Mouse (Mus musculus): ENCODE measurements around the gene Pygo1. TPM values are rescaled to one million over a fixed set of nuclear protein-coding genes. Genes with fewer than 3 reads are reported as not detected.
A peak's percentile ranks its signal among the peaks of the same experiment; 100 is the strongest.

Gene Pygo1
- polyA plus RNA-seq, 1 experiment, result 0.24 TPM

GRCm38 (mm10) chr9:72925935-72926258, 452 bp downstream of the Pygo1 start:
- 6% methylated on average over 20 of the region's 20 CpGs for WGBS
- DNase-seq (ENCODE audit: low read depth, low spot score), result no peak

DNA sequence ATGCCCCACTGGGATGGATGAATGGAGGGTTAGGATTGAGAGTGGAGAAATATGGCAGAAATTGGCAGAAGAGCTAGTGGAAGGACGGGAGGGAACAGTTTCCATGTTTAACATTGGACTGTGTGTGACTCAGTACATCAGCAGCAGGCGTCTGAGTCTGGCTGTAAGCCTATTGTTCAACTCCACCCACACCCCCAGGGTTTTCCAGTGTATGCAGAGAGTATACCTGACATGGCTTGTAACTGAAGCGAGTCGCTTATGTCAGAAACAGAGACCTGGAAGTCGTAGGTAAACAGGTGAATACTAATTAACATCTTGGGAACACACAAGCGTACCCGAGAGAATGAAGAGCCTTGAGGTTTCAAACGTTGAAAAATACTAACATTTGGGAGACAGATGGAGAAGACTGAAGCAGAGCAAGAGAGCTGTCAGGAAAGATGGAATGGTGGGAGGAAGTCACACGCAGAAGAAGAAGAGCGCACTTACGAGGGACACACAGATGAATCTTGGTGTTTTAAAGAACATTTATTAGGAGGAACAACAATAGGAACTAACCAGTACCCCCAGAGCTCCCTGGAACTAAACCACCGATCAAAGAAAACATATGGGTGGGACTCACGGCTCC, 5.8 kb downstream of the Pygo1 start:
- 75% methylated on average over 13 of the region's 13 CpGs for WGBS
- DNase-seq (ENCODE audit: low read depth, low spot score), result no peak

- DNase-seq (ENCODE audit: low read depth, low spot score), result no peak
- WGBS, result 93% methylated on average over 4 of the region's 4 CpGs
Observed at GRCm38 (mm10) chr9:72935309-72935708, 9.9 kb downstream of the Pygo1 start.

DNA sequence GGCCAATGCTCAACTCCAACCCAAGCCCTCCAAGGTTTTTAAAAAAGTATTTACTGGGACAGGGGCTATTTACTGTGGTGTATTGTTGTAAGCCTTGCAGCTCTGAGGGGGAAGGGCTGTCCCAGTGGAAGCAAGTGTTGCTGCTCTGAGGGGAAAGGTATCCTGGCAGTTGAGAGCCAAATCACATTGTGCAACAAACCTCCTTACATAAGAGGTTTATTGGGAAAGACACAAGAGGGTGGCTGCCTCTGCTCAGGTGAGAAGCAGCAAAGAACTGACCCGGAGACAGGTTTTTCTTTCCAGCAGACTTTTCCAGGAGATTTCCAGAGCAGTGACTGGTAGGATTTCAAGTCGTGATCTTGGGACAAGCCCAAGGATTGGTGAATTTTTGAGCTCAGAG, 10.9 kb downstream of the Pygo1 start:
- DNase-seq (ENCODE audit: low read depth, low spot score), result no peak
- 71% methylated on average over 2 of the region's 2 CpGs for WGBS

- WGBS, result 60% methylated on average over 3 of the region's 3 CpGs
- no peak for DNase-seq (ENCODE audit: low read depth, low spot score)
Observed at GRCm38 (mm10) chr9:72943424-72943823, 18.0 kb downstream of the Pygo1 start.

- 91% methylated on average over 13 of the region's 13 CpGs for WGBS
- no peak for DNase-seq (ENCODE audit: low read depth, low spot score)
Observed at GRCm38 (mm10) chr9:72944286-72944685, 18.8 kb downstream of the Pygo1 start.

DNA sequence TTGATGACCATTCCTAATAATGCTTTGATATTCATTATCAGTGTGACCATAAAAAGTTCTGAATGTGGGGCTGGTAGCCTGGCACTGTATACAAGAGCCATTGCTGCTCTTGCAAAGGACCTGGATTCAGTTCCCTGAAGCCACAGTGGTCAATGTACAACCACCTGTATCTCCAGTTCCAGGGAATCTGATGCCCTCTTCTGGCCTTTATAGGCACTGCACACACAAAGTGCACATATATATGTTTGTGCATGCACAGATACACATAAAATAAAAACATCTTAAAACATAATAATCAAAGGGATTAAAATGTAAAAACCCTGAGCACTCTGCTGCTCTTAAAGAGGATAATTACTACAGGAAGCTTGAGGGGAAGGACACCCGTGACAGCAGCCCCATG, 21.6 kb downstream of the Pygo1 start:
- DNase-seq (ENCODE audit: low read depth, low spot score), result no peak
- 96% methylated on average over 1 of the region's 1 CpGs for WGBS

DNA sequence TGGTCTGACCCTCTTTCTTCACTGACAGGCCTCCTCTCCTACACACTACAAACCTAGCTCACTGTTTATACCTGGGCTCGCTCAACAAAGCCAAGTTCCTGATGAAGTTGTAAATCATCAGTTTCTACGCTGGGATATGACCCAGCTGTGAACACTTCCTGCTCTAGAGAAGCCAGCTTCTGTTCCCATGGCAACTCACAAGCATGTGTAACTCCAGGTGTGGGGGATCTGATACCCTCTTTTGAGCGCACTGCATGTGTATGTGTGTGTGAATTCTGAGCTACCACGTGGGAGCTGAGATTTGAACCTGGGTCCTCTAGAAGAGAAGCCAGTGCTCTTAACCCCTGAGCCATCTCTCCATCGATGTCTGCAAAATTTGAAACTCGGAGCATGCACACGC, 24.1 kb downstream of the Pygo1 start:
- DNase-seq (ENCODE audit: low read depth, low spot score), result no peak

GRCm38 (mm10) chr9:72954746-72955145, 29.3 kb downstream of the Pygo1 start:
- WGBS, result 44% methylated on average over 2 of the region's 2 CpGs
- no peak for DNase-seq (ENCODE audit: low read depth, low spot score)

More for the DNA sequence above, 24.1 kb downstream of the Pygo1 start:
- WGBS, result 55% methylated on average over 7 of the region's 7 CpGs

- no peak for DNase-seq (ENCODE audit: low read depth, low spot score)
- 30% methylated on average over 1 of the region's 1 CpGs for WGBS
Observed at GRCm38 (mm10) chr9:72955546-72955945, 30.1 kb downstream of the Pygo1 start.

GRCm38 (mm10) chr9:72958521-72959450, 33.3 kb downstream of the Pygo1 start, which contains the start of the genes Dyx1c1 and Gm44503:
Gene Dyx1c1 (plus strand): TSS chr9:72958785.
Gene Gm44503 (plus strand): TSS chr9:72958852.
- 2% methylated on average over 43 of the region's 43 CpGs for WGBS
- peak; percentile 31 for DNase-seq (ENCODE audit: low read depth, low spot score)

DNA sequence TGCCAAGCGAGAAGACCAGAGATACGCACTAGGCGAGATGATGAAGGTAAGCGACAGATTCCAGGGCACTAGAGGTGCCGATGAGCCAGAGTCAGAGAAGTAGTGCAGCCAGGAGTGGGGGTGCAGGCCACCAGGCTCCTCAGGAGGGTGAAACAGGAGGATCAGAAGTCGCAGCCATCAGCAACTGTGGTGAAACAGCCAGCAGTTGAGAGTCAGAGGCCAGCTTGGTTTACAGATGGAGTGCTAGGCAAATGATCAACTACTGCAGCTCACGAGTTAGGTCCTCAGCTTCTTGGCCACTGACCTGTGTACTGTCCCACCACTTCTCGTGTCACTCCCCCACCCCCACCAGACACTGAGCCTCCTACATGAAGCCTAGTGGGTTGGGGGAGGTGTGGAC, 35.9 kb downstream of the Pygo1 start:
- WGBS, result 67% methylated on average over 8 of the region's 8 CpGs
- DNase-seq (ENCODE audit: low read depth, low spot score), result no peak

- no peak for DNase-seq (ENCODE audit: low read depth, low spot score)
- 70% methylated on average over 15 of the region's 15 CpGs for WGBS
Observed at GRCm38 (mm10) chr9:72961959-72962358, 36.5 kb downstream of the Pygo1 start.

DNA sequence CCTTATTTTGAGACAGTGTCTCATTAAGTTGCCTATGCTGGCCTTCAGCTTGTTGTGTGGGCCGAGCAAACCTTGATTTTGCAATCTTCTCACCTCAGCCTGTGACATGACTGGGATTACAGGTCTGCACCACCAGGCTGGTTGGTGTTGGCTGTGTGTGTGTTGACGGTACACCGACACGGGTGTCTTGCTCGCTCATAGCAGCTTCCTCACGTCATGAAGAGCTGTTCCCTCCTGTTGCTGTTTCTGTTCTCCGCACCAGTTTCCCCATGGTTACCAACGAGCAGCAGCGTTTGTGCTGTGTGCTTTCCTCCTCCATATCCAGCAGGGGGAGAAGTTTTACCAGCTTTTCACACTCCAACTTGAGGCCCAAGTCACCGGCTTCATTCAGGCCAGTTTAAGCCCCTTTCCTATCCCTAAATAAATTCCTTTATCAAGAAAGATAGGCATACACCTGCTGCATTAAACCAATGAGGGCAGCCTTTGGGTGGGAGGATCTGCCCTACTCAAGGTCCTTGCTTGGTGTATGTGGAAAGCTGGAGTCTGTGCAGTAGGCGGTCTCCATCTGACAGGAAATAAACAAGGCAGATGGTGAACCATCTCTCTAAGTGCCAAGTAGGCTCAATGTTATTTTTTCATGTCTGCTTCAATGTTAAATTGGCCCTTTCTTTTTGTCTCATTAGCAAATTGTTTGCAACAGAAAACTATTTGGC, 43.1 kb downstream of the Pygo1 start:
- WGBS, result 23% methylated on average over 11 of the region's 11 CpGs
- no peak for DNase-seq (ENCODE audit: low read depth, low spot score)

DNA sequence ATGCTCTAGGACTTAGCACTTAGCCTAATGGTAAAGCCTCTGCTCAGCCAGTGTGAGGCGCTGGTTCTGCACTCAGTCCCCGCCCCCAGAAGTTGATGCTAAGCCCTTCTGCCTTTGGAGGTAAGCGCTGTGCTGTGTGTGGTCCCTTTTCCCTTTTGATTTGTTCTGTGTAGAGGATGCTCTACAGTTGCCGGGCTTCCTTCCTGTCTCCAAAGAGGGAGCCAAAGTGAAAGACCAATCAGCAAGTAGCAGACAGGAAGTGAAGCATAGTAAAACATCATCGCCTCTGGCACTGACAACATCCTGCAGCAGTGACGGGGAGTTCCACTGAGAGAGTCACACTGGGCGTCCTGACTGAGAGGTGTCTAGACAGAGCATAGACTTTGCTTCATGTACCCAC, 44.4 kb downstream of the Pygo1 start:
- 69% methylated on average over 7 of the region's 7 CpGs for WGBS
- no peak for DNase-seq (ENCODE audit: low read depth, low spot score)

- WGBS, result 84% methylated on average over 5 of the region's 5 CpGs
- DNase-seq (ENCODE audit: low read depth, low spot score), result no peak
Observed at GRCm38 (mm10) chr9:72972435-72972834, 47.0 kb downstream of the Pygo1 start.

DNA sequence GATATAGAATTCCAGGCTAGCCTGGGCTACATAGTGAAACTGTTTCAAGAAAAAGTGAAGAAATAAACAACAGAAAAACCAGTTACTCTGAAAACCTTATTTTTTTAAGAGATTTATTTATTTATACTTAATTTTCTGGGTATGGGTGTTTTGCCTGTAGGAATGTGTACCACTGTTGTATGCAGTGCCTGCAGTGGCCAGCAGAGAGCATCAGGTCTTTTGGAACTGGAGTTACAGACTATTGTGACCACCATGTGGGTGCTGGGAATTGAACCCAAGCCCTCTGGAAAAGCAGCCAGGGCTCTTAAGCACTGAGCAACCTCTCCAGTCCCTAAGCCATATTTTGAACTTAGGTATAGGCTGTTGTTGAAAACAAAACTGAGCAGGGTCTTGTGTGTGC, 47.5 kb downstream of the Pygo1 start:
- no peak for DNase-seq (ENCODE audit: low read depth, low spot score)

- WGBS, result 94% methylated on average over 5 of the region's 5 CpGs
- DNase-seq (ENCODE audit: low read depth, low spot score), result no peak
Observed at GRCm38 (mm10) chr9:72974734-72975133, 49.3 kb downstream of the Pygo1 start.

- WGBS, result 90% methylated on average over 1 of the region's 1 CpGs
- DNase-seq (ENCODE audit: low read depth, low spot score), result no peak
Observed at GRCm38 (mm10) chr9:72975242-72975641, 49.8 kb downstream of the Pygo1 start.

- WGBS, result 66% methylated on average over 2 of the region's 2 CpGs
Observed at GRCm38 (mm10) chr9:72983066-72983465, 57.6 kb downstream of the Pygo1 start.

More at GRCm38 (mm10) chr9:72983066-72983465, 57.6 kb downstream of the Pygo1 start:
- no peak for DNase-seq (ENCODE audit: low read depth, low spot score)
